Mouse (Mus musculus): ENCODE results near the gene Hic2. TPM values are rescaled to one million over a fixed set of nuclear protein-coding genes. Genes with fewer than 3 reads are reported as not detected.

Gene Hic2
- polyA plus RNA-seq, 1 experiment from 2014 or later: 8.6 TPM

GRCm38 (mm10) chr16:17287103-17287502 is 53.7 kb downstream of the Hic2 start:
- Histone ChIP-seq H3K4me3 (no peak overlapping the region), H3K36me3 (peaks cover 75% of the 10 kb centered on the region), H3K9me3 (no peaks in the 10 kb centered on the region), H3K27me3 (no peaks in the 10 kb centered on the region), H3K27ac (replicated peaks) (no peak overlapping the region), H3K4me2 (replicated peaks) (no peak overlapping the region), H3K9ac (replicated peaks) (no peak overlapping the region), H3K4me1 (no peaks in the 10 kb centered on the region)
- ATAC-seq (replicated peaks): no peak
- WGBS: 92% methylated on average over 2 of the region's 2 CpGs

GRCm38 (mm10) chr16:17291016-17291415 is 57.6 kb downstream of the Hic2 start:
- Histone ChIP-seq H3K4me2 (replicated peaks) (no peak overlapping the region), H3K4me1 (no peaks in the 10 kb centered on the region), H3K27ac (replicated peaks) (no peak overlapping the region), H3K9ac (replicated peaks) (no peak overlapping the region), H3K27me3 (no peaks in the 10 kb centered on the region), H3K4me3 (no peak overlapping the region), H3K9me3 (no peaks in the 10 kb centered on the region), H3K36me3 (peaks cover 71% of the 10 kb centered on the region)
- ATAC-seq (replicated peaks): no peak
- 94% methylated on average over 2 of the region's 2 CpGs for WGBS

- Histone ChIP-seq H3K4me1 (no peaks in the 10 kb centered on the region), H3K36me3 (peaks cover 73% of the 10 kb centered on the region), H3K4me3 (no peak overlapping the region), H3K9ac (replicated peaks) (no peak overlapping the region), H3K9me3 (no peaks in the 10 kb centered on the region), H3K27me3 (no peaks in the 10 kb centered on the region), H3K4me2 (replicated peaks) (no peak overlapping the region), H3K27ac (replicated peaks) (no peak overlapping the region)
- no peak for ATAC-seq (replicated peaks)
- 3% methylated on average over 2 of the region's 2 CpGs for WGBS
Measured at GRCm38 (mm10) chr16:17292751-17293150, 59.4 kb downstream of the Hic2 start.

GRCm38 (mm10) chr16:17300818-17301217 is 67.4 kb downstream of the Hic2 start:
- H3K4me2 ChIP-seq (replicated peaks): no peak overlapping the region
- peaks cover 88% of the 10 kb centered on the region for H3K36me3 ChIP-seq
- H3K4me1 ChIP-seq: no peaks in the 10 kb centered on the region
- H3K4me3 ChIP-seq: no peak overlapping the region
- 100% methylated on average over 3 of the region's 3 CpGs for WGBS
- ATAC-seq (replicated peaks): no peak
- no peak overlapping the region for H3K9ac ChIP-seq (replicated peaks)
- H3K27me3 ChIP-seq: no peaks in the 10 kb centered on the region
- no peak overlapping the region for H3K27ac ChIP-seq (replicated peaks)
- H3K9me3 ChIP-seq: no peaks in the 10 kb centered on the region

- H3K4me3 ChIP-seq: no peak overlapping the region
- H3K9me3 ChIP-seq: no peaks in the 10 kb centered on the region
- no peak overlapping the region for H3K27ac ChIP-seq (replicated peaks)
- 84% methylated on average over 5 of the region's 5 CpGs for WGBS
- no peak for ATAC-seq (replicated peaks)
- H3K27me3 ChIP-seq: no peaks in the 10 kb centered on the region
- peaks cover 83% of the 10 kb centered on the region for H3K36me3 ChIP-seq
- H3K9ac ChIP-seq (replicated peaks): no peak overlapping the region
- no peaks in the 10 kb centered on the region for H3K4me1 ChIP-seq
- no peak overlapping the region for H3K4me2 ChIP-seq (replicated peaks)
Measured at GRCm38 (mm10) chr16:17303521-17304245, 70.3 kb downstream of the Hic2 start.

GRCm38 (mm10) chr16:17307461-17307860 is 74.1 kb downstream of the Hic2 start:
- H3K9me3 ChIP-seq: no peaks in the 10 kb centered on the region
- H3K4me3 ChIP-seq: no peak overlapping the region
- H3K27me3 ChIP-seq: no peaks in the 10 kb centered on the region
- no peak overlapping the region for H3K4me2 ChIP-seq (replicated peaks)
- no peak for ATAC-seq (replicated peaks)
- H3K9ac ChIP-seq (replicated peaks): no peak overlapping the region
- H3K36me3 ChIP-seq: peaks cover 81% of the 10 kb centered on the region
- H3K27ac ChIP-seq (replicated peaks): no peak overlapping the region
- H3K4me1 ChIP-seq: no peaks in the 10 kb centered on the region
- 92% methylated on average over 5 of the region's 5 CpGs for WGBS

GRCm38 (mm10) chr16:17309036-17309435 is 75.7 kb downstream of the Hic2 start:
- ATAC-seq (replicated peaks): no peak
- no peaks in the 10 kb centered on the region for H3K9me3 ChIP-seq
- no peak overlapping the region for H3K4me2 ChIP-seq (replicated peaks)
- H3K27me3 ChIP-seq: no peaks in the 10 kb centered on the region
- 94% methylated on average over 10 of the region's 10 CpGs for WGBS
- H3K9ac ChIP-seq (replicated peaks): no peak overlapping the region
- H3K4me3 ChIP-seq: no peak overlapping the region
- H3K36me3 ChIP-seq: peaks cover 83% of the 10 kb centered on the region
- H3K27ac ChIP-seq (replicated peaks): no peak overlapping the region
- no peaks in the 10 kb centered on the region for H3K4me1 ChIP-seq

GRCm38 (mm10) chr16:17312531-17312930 is 79.2 kb downstream of the Hic2 start:
- Histone ChIP-seq H3K4me1 (no peaks in the 10 kb centered on the region), H3K27me3 (no peaks in the 10 kb centered on the region), H3K27ac (replicated peaks) (no peak overlapping the region), H3K9me3 (no peaks in the 10 kb centered on the region), H3K4me2 (replicated peaks) (no peak overlapping the region), H3K36me3 (peaks cover 90% of the 10 kb centered on the region), H3K9ac (replicated peaks) (no peak overlapping the region), H3K4me3 (no peak overlapping the region)
- no peak for ATAC-seq (replicated peaks)
- WGBS: 80% methylated on average over 5 of the region's 5 CpGs

Other genes starting within 250 kb of the Hic2 start
- 181 and 183 TPM in 2 replicates for gene Ypel1, start 163.9 kb upstream of the Hic2 start, polyA plus RNA-seq (2015; fragmentation: Nextera tagmentation; extraction: Ambion mirVana)
- gene Ppil2, start 122.3 kb upstream of the Hic2 start, polyA plus RNA-seq (2015; fragmentation: Nextera tagmentation; extraction: Ambion mirVana): 161 and 162 TPM in 2 replicates
- gene 2610318N02Rik, start 108.4 kb upstream of the Hic2 start, polyA plus RNA-seq (2015; fragmentation: Nextera tagmentation; extraction: Ambion mirVana): 27.1 and 30.1 TPM in 2 replicates
- 43.4 and 47.2 TPM in 2 replicates for gene Sdf2l1, start 101.2 kb upstream of the Hic2 start, polyA plus RNA-seq (2015; fragmentation: Nextera tagmentation; extraction: Ambion mirVana)
- 23.1 and 26.3 TPM in 2 replicates for gene Ydjc, start 89.0 kb upstream of the Hic2 start, polyA plus RNA-seq (2015; fragmentation: Nextera tagmentation; extraction: Ambion mirVana)
- 1.3 TPM in 2 replicates for gene Ccdc116, start 86.3 kb upstream of the Hic2 start, polyA plus RNA-seq (2015; fragmentation: Nextera tagmentation; extraction: Ambion mirVana)
- 307 and 318 TPM in 2 replicates for gene Ube2l3, start 30.9 kb upstream of the Hic2 start, polyA plus RNA-seq (2015; fragmentation: Nextera tagmentation; extraction: Ambion mirVana)
- gene Rimbp3, start 25.0 kb upstream of the Hic2 start, polyA plus RNA-seq (2015; fragmentation: Nextera tagmentation; extraction: Ambion mirVana): 1.7 TPM in 2 replicates
- gene Tmem191c, start 42.5 kb downstream of the Hic2 start, polyA plus RNA-seq (2015; fragmentation: Nextera tagmentation; extraction: Ambion mirVana): 23.6 and 24.0 TPM in 2 replicates
- 1.0 and 1.8 TPM in 2 replicates for gene Serpind1, start 97.8 kb downstream of the Hic2 start, polyA plus RNA-seq (2015; fragmentation: Nextera tagmentation; extraction: Ambion mirVana)
- 23.5 and 27.0 TPM in 2 replicates for gene Snap29, start 172.4 kb downstream of the Hic2 start, polyA plus RNA-seq (2015; fragmentation: Nextera tagmentation; extraction: Ambion mirVana)
- 56.1 and 58.9 TPM in 2 replicates for gene Pi4ka, start 172.7 kb downstream of the Hic2 start, polyA plus RNA-seq (2015; fragmentation: Nextera tagmentation; extraction: Ambion mirVana)
- 117 and 120 TPM in 2 replicates for gene Crkl, start 218.4 kb downstream of the Hic2 start, polyA plus RNA-seq (2015; fragmentation: Nextera tagmentation; extraction: Ambion mirVana)